Mouse (Mus musculus): ENCODE results near the gene Raet1e. TPM values are rescaled to one million over a fixed set of nuclear protein-coding genes. Genes with fewer than 3 reads are reported as not detected.
"Not testable (repeated sequence)": the region's sequence is repeated elsewhere in the genome, so short reads cannot be mapped to it uniquely, and the experiment has no call there.

Raet1e gene
- total and polyA plus RNA-seq, 3 experiments = 0.64 to 1.2 (median 0.85) TPM

GRCm38 (mm10) chr10:22163705-22164583 is 5.6 kb downstream of the Raet1e start:
- H3K9ac ChIP-seq (ENCODE audit: insufficient read depth, low read depth); H3K9me3 ChIP-seq (replicated peaks; ENCODE audit: low read length); H3K4me1 ChIP-seq (ENCODE audit: control insufficient read depth in 1 of 2, insufficient read depth in 2 of 2); H3K4me3 ChIP-seq (replicated peaks in 1 of 3; ENCODE audit: low read depth in 2 of 3, low read length in 2 of 3, poor library complexity in 1 of 3); H3K36me3 ChIP-seq (replicated peaks in 1 of 2; ENCODE audit: control insufficient read depth in 1 of 2, insufficient read depth in 1 of 2, low read length in 1 of 2); in situ Hi-C loops (cut with MboI; ENCODE audit: low pct_ligation_motif_present, low pct_unique_long_range_greater_than_20kb, low sequenced_read_pairs); H3K79me2 ChIP-seq (replicated peaks; ENCODE audit: control insufficient read depth, extremely low read depth, insufficient read depth, poor library complexity, severe bottlenecking); H3K27me3 ChIP-seq (replicated peaks); DNase-seq (ENCODE audit: extremely low read depth); dilution Hi-C loops (cut with MboI; ENCODE audit: extremely low pct_ligation_motif_present, extremely low pct_unique_long_range_greater_than_20kb, low sequenced_read_pairs); H3K27ac ChIP-seq (ENCODE audit: insufficient read depth, low read depth): not testable (repeated sequence)
- peak overlapping the region; percentile 50; the same call in 1 of the 2 replicates for H3K4me2 ChIP-seq (ENCODE audit: insufficient read depth, low read depth, poor library complexity, severe bottlenecking)
- peak; percentile 29 for TF ChIP-seq RAD21 (IDR thresholded peaks at IDR 0.05; ENCODE audit: low read depth, low read length)
- peak; percentile 33 for TF ChIP-seq SMC3 (IDR thresholded peaks at IDR 0.05; ENCODE audit: low read depth, low read length)
- peak; percentile 59 for TF ChIP-seq NRF1 (IDR thresholded peaks at IDR 0.05; ENCODE audit: low read depth, low read length)
- TF ChIP-seq CTCF (conservative IDR thresholded peaks at IDR 0.05 in 1 of 2, IDR thresholded peaks at IDR 0.05 in 1 of 2; ENCODE audit: low read depth in 2 of 2, low read length in 2 of 2) = peak in 1 of 2 experiments; percentile 43; a peak in 2 of 4 replicates

- DNase-seq (ENCODE audit: extremely low read depth); H3K36me3 ChIP-seq (replicated peaks in 1 of 2; ENCODE audit: control insufficient read depth in 1 of 2, insufficient read depth in 1 of 2, low read length in 1 of 2); in situ Hi-C loops (cut with MboI; ENCODE audit: low pct_ligation_motif_present, low pct_unique_long_range_greater_than_20kb, low sequenced_read_pairs); H3K27ac ChIP-seq (ENCODE audit: insufficient read depth, low read depth); H3K4me3 ChIP-seq (replicated peaks in 1 of 3; ENCODE audit: low read depth in 2 of 3, low read length in 2 of 3, poor library complexity in 1 of 3); H3K4me2 ChIP-seq (ENCODE audit: insufficient read depth, low read depth, poor library complexity, severe bottlenecking); H3K27me3 ChIP-seq (replicated peaks); H3K4me1 ChIP-seq (ENCODE audit: control insufficient read depth in 1 of 2, insufficient read depth in 2 of 2); H3K9me3 ChIP-seq (replicated peaks; ENCODE audit: low read length); H3K79me2 ChIP-seq (replicated peaks; ENCODE audit: control insufficient read depth, extremely low read depth, insufficient read depth, poor library complexity, severe bottlenecking); H3K9ac ChIP-seq (ENCODE audit: insufficient read depth, low read depth); dilution Hi-C loops (cut with MboI; ENCODE audit: extremely low pct_ligation_motif_present, extremely low pct_unique_long_range_greater_than_20kb, low sequenced_read_pairs): not testable (repeated sequence)
Observed at GRCm38 (mm10) chr10:22165328-22166003, 7.1 kb downstream of the Raet1e start.

- dilution Hi-C loops (cut with MboI; ENCODE audit: extremely low pct_ligation_motif_present, extremely low pct_unique_long_range_greater_than_20kb, low sequenced_read_pairs); DNase-seq (ENCODE audit: extremely low read depth); in situ Hi-C loops (cut with MboI; ENCODE audit: low pct_ligation_motif_present, low pct_unique_long_range_greater_than_20kb, low sequenced_read_pairs); H3K4me3 ChIP-seq (replicated peaks in 1 of 3; ENCODE audit: low read depth in 2 of 3, low read length in 2 of 3, poor library complexity in 1 of 3); H3K9ac ChIP-seq (ENCODE audit: insufficient read depth, low read depth); H3K4me2 ChIP-seq (ENCODE audit: insufficient read depth, low read depth, poor library complexity, severe bottlenecking); H3K27me3 ChIP-seq (replicated peaks); H3K36me3 ChIP-seq (replicated peaks in 1 of 2; ENCODE audit: control insufficient read depth in 1 of 2, insufficient read depth in 1 of 2, low read length in 1 of 2); H3K4me1 ChIP-seq (ENCODE audit: control insufficient read depth in 1 of 2, insufficient read depth in 2 of 2); H3K79me2 ChIP-seq (replicated peaks; ENCODE audit: control insufficient read depth, extremely low read depth, insufficient read depth, poor library complexity, severe bottlenecking); H3K9me3 ChIP-seq (replicated peaks; ENCODE audit: low read length); H3K27ac ChIP-seq (ENCODE audit: insufficient read depth, low read depth): not testable (repeated sequence)
Observed at GRCm38 (mm10) chr10:22166025-22166424, 7.7 kb downstream of the Raet1e start.

DNA sequence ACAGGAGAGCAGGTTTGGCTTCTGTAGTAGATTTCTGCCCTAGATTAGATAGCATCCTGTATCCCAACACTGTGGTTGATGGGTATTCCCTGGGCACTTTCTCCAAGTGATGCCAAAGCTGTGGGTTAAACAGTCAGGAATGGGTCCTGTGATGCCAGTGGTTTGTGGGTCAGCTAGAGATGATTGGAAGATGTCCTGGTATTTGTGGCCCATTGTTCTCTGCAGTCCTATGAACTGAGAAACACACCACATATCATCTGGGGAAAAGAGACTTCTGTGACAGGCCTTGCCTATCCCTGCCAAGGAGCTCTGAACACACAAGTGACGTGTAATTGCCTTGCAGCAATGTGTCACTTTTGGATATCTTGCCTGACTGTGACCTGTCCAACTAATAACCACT is 8.7 kb downstream of the Raet1e start:
- H3K4me3 ChIP-seq (replicated peaks in 1 of 3; ENCODE audit: low read depth in 2 of 3, low read length in 2 of 3, poor library complexity in 1 of 3); H3K79me2 ChIP-seq (replicated peaks; ENCODE audit: control insufficient read depth, extremely low read depth, insufficient read depth, poor library complexity, severe bottlenecking); dilution Hi-C loops (cut with MboI; ENCODE audit: extremely low pct_ligation_motif_present, extremely low pct_unique_long_range_greater_than_20kb, low sequenced_read_pairs); H3K4me2 ChIP-seq (ENCODE audit: insufficient read depth, low read depth, poor library complexity, severe bottlenecking); H3K27ac ChIP-seq (ENCODE audit: insufficient read depth, low read depth); H3K9ac ChIP-seq (ENCODE audit: insufficient read depth, low read depth); in situ Hi-C loops (cut with MboI; ENCODE audit: low pct_ligation_motif_present, low pct_unique_long_range_greater_than_20kb, low sequenced_read_pairs); H3K27me3 ChIP-seq (replicated peaks); H3K4me1 ChIP-seq (ENCODE audit: control insufficient read depth in 1 of 2, insufficient read depth in 2 of 2); H3K36me3 ChIP-seq (replicated peaks in 1 of 2; ENCODE audit: control insufficient read depth in 1 of 2, insufficient read depth in 1 of 2, low read length in 1 of 2); H3K9me3 ChIP-seq (replicated peaks; ENCODE audit: low read length); DNase-seq (ENCODE audit: extremely low read depth): not testable (repeated sequence)

GRCm38 (mm10) chr10:22169116-22169515 is 10.7 kb downstream of the Raet1e start:
- H3K36me3 ChIP-seq (replicated peaks in 1 of 2; ENCODE audit: control insufficient read depth in 1 of 2, insufficient read depth in 1 of 2, low read length in 1 of 2); H3K4me3 ChIP-seq (replicated peaks in 1 of 3; ENCODE audit: low read depth in 2 of 3, low read length in 2 of 3, poor library complexity in 1 of 3); H3K9ac ChIP-seq (ENCODE audit: insufficient read depth, low read depth); H3K27me3 ChIP-seq (replicated peaks); DNase-seq (ENCODE audit: extremely low read depth); in situ Hi-C loops (cut with MboI; ENCODE audit: low pct_ligation_motif_present, low pct_unique_long_range_greater_than_20kb, low sequenced_read_pairs); H3K4me1 ChIP-seq (ENCODE audit: control insufficient read depth in 1 of 2, insufficient read depth in 2 of 2); H3K79me2 ChIP-seq (replicated peaks; ENCODE audit: control insufficient read depth, extremely low read depth, insufficient read depth, poor library complexity, severe bottlenecking); dilution Hi-C loops (cut with MboI; ENCODE audit: extremely low pct_ligation_motif_present, extremely low pct_unique_long_range_greater_than_20kb, low sequenced_read_pairs); H3K4me2 ChIP-seq (ENCODE audit: insufficient read depth, low read depth, poor library complexity, severe bottlenecking); H3K9me3 ChIP-seq (replicated peaks; ENCODE audit: low read length); H3K27ac ChIP-seq (ENCODE audit: insufficient read depth, low read depth): not testable (repeated sequence)

All from CH12.LX (cell line).